Mouse (Mus musculus) 416B (cell line): ENCODE measurements at regions not wholly inside any gene's neighbourhood (a gene's known extent, or its start where the extent isn't known, plus 50 kb on each side); places are given as distances from the start of the nearest gene placed in this dataset.

ENCODE experiments used
- DNase-seq: peaks from one replicate; pipeline ENCODE4 v3.0.0; 2011; ENCODE audit warnings: low read depth

DNA sequence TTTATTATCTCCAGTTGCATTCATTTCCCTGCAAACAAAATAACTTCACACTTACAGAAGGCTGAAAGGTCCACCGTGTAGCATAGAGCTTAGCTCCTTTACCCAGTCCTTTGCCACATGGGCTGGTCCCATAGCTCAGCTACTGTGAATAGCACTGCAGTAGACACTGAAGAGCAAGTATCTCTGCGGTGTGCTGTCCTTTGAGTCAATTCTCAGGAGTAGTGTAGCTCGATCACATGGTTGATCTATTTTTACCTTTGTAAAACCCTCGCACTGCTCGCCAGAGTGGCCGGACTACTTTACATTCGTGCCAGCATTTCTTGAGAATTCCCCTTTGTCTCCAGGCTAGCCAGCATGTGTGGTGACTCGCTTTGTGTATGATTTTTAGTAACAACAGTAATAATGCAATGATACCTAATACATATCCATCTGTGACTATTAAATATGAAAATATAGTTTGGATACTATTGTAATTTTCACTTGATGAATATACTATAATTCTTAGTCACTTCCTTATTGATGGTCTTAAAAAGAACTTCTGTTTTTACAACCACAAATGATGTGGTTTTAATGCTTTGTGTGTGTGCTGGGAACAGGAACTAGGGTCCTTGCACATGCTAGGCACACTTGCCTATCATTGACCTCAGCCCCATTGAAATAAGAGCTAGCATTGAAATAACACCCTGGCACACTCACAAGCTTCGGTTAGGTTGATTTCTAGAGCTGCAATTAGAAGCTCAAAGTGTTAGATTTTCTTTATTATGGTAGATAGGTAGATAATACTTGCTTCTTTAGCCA, 257.7 kb upstream of the Atp11b start:
- no peak for DNase-seq

DNA sequence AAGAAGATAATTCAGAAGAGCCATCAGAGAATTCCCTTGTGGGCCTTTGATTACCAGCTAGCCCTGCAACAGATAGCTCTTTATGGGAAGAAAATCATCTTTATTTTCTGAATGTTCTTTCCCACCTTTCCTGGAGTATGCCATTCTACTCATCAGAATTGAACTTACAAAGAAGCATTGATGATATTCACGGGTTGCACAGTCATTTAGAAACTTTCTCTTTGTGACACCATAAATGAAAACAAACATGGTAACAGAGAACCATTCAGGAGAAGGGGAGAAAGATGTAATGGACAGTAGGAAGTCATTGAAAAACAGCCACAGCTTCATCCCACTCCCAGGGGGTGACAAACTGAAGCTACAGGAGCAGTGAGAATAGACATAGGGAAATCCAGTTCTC, 243.6 kb upstream of the Atp11b start:
- DNase-seq = no peak

GRCm38 (mm10) chr3:35516517-35516916, 237.4 kb upstream of the Atp11b start:
- no peak for DNase-seq

DNA sequence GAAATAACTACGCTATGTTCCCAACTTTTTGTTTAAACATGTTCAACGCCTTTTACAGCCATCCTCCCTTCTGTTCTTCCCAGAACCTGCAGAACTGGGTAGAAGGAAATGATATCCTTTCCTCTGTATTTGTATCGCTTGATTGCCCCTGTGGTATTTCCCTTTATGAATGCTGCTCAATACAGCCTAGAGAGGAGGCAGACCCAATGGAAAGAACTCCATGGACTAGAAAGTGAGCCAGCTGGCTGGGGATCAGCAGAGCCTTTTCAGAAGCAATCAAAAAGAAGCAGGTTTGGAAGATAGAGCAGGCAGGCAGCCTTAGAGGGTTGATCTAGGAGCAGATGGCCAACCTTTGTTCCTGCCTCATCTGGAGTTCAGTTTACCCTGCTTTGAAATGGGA, 233.8 kb upstream of the Atp11b start:
- DNase-seq = no peak

GRCm38 (mm10) chr3:35547696-35548095, 206.2 kb upstream of the Atp11b start:
- no peak for DNase-seq

- DNase-seq = no peak
Measured at GRCm38 (mm10) chr3:35551791-35552190, 202.1 kb upstream of the Atp11b start.

DNA sequence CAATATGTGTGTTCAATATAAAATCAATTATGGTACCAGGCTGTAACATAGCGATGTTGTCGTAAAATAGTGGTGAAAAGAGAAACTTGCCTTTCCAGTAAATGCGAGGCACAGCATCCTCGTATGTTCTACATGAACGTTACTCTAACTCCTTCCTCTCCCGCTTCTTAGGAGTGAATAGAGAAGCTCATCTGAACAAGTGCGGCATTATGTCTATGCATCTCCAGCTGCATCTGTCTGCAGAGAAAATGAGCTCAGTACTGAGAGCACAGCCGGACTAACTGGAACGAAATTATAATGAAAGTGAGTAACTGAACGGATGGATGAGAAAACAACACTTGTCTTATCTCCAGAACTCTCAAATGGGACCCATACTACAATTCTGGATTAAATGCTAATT, 193.5 kb upstream of the Atp11b start:
- DNase-seq = no peak

DNA sequence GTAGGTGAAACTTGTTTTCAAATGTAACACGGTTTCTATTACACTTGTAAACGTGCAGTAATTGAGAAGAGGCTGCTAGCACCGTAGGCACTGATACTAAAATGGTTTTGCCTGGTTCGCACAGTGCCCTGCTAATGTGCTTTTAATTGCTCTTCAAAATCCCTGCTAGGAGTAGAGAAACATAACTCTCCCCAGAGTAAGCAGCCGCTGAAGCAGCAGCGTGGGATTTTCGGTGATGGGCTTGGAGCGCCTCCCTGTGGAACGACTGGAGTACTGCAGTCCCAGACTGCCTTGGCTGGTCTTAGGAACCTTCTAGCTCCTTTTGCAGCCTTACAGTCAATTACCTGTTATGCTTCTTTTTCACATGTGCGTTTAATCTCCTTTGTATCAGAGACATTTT, 179.5 kb upstream of the Atp11b start:
- peak; percentile 38 for DNase-seq
